Mouse (Mus musculus): ENCODE data around the gene Nek5. TPM values are rescaled to one million over a fixed set of nuclear protein-coding genes. Genes with fewer than 3 reads are reported as not detected.

Gene Nek5
- polyA plus RNA-seq, 1 experiment from 2014 or later, result 0.18 TPM

DNA sequence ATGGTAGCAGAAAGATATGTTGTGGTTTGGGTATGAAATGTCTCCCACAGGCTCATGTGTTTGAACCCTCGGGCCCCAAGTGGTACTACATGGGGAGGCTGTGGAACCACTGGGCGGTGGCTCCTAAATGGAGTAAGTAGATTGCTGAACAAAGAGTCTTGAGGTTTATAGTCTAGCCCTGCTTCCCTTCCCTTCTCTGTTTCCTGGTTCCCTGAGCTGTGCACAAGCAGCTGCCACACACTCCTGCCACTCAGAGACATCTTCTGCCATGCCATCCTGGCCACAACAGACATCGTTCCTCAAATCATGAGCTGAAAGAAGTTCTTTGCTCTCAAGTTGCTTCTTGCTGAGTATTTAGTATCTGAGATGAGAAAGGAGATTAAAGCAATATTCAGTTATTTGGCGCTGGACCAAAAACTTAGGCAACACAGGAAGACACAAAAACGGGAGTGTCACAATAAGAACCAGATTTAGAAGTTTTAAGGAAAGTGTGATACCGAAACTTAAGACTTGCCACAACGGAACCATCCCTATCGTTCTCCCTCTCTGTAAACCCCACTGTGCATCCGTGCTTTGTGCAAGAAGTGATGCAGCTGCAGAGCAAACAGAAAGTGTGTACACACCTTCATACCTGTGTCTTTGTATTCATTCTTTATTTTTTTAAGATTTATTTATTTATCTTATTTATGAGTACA, 45.4 kb downstream of the Nek5 start:
- H3K27ac ChIP-seq, result no peak overlapping the region
- 83% methylated on average over 9 of the region's 9 CpGs for WGBS
- ATAC-seq (ENCODE audit: insufficient number of reproducible peaks, insufficient read depth, low FRiP score, low TSS enrichment, low read depth), result no peak

DNA sequence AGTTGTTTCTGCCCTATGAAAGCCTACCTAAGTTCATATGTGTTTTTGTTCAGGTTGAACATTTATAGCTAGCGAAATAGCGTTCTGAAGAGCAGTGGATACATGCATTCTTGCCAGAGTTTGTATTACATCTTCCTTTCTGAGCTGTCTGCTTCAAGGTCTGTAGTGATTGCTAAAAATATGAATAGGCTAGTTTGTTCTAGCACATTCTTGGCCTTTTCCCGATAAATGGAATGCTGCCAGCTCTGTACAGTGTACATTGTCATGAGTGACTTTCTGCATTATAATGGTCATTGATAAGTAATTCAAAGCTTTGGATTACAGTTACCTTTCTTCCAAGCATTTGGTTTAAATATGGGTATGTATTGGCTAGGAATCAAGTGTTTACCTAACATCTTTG, 63.7 kb downstream of the Nek5 start:
- Histone ChIP-seq H3K4me3 (replicated peaks) (peak overlapping the region; percentile 67), H3K36me3 (peaks cover 37% of the 10 kb centered on the region), H3K27ac (no peak overlapping the region), H3K9me3 (no peaks in the 10 kb centered on the region), H3K4me2 (peak overlapping the region; percentile 89), H3K9ac (replicated peaks) (peak overlapping the region; percentile 50; the same call in 1 of the 2 replicates), H3K4me1 (replicated peaks) (0 out of 2 replicates have a peak, but pooled peaks cover 3% of the 10 kb centered on the region), H3K27me3 (peaks cover 28% of the 10 kb centered on the region)
- 8% methylated on average over 3 of the region's 3 CpGs for WGBS
- ATAC-seq (ENCODE audit: insufficient number of reproducible peaks, insufficient read depth, low FRiP score, low TSS enrichment, low read depth), result no peak

More for the DNA sequence above, 45.4 kb downstream of the Nek5 start:
- no peaks in the 10 kb centered on the region for H3K4me1 ChIP-seq (replicated peaks)
- H3K9me3 ChIP-seq, result no peaks in the 10 kb centered on the region
- H3K9ac ChIP-seq (replicated peaks), result no peak overlapping the region
- no peaks in the 10 kb centered on the region for H3K27me3 ChIP-seq
- no peak overlapping the region for H3K4me3 ChIP-seq (replicated peaks)
- H3K4me2 ChIP-seq, result no peak overlapping the region
- no peaks in the 10 kb centered on the region for H3K36me3 ChIP-seq

- Histone ChIP-seq H3K27me3 (peaks cover 28% of the 10 kb centered on the region), H3K9me3 (no peaks in the 10 kb centered on the region), H3K27ac (no peak within 1 kb of the TSS), H3K36me3 (peaks cover 31% of the 10 kb centered on the region), H3K4me2 (peak within 1 kb of the TSS; percentile 89), H3K4me3 (replicated peaks) (peak within 1 kb of the TSS; percentile 67), H3K9ac (replicated peaks) (peak within 1 kb of the TSS; percentile 50), H3K4me1 (replicated peaks) (0 out of 2 replicates have a peak, but pooled peaks cover 3% of the 10 kb centered on the region)
- peak; percentile 100 for ATAC-seq (ENCODE audit: insufficient number of reproducible peaks, insufficient read depth, low FRiP score, low TSS enrichment, low read depth)
- under 1% methylated on average over 32 of the region's 36 CpGs for whole genome bisulfite sequencing
These were observed 64.4 kb downstream of the Nek5 start, which contains the start of gene Alg11 for GRCm38 (mm10) chr8:22060446-22060889. Alg11 (plus strand) TSS chr8:22060721.

- 0 out of 2 replicates have a peak, but pooled peaks cover 3% of the 10 kb centered on the region for H3K4me1 ChIP-seq (replicated peaks)
- no peak within 1 kb of the TSS for H3K27ac ChIP-seq
- peaks cover 28% of the 10 kb centered on the region for H3K27me3 ChIP-seq
- ATAC-seq (ENCODE audit: insufficient number of reproducible peaks, insufficient read depth, low FRiP score, low TSS enrichment, low read depth), result peak; percentile 87
- peak within 1 kb of the TSS; percentile 67 for H3K4me3 ChIP-seq (replicated peaks)
- WGBS, result 1% methylated on average over 43 of the region's 46 CpGs
- peak within 1 kb of the TSS; percentile 50 for H3K9ac ChIP-seq (replicated peaks)
- peaks cover 26% of the 10 kb centered on the region for H3K36me3 ChIP-seq
- no peaks in the 10 kb centered on the region for H3K9me3 ChIP-seq
- peak within 1 kb of the TSS; percentile 89 for H3K4me2 ChIP-seq
These were observed 64.9 kb downstream of the Nek5 start, which contains the start of gene Atp7b for GRCm38 (mm10) chr8:22059821-22060445. Atp7b (minus strand) TSS chr8:22060305.

GRCm38 (mm10) chr8:22059153-22059738, 65.6 kb downstream of the Nek5 start:
- WGBS, result 43% methylated on average over 11 of the region's 11 CpGs
- no peak overlapping the region for H3K27ac ChIP-seq
- peaks cover 28% of the 10 kb centered on the region for H3K27me3 ChIP-seq
- ATAC-seq (ENCODE audit: insufficient number of reproducible peaks, insufficient read depth, low FRiP score, low TSS enrichment, low read depth), result no peak
- H3K36me3 ChIP-seq, result peaks cover 19% of the 10 kb centered on the region; the same call in 1 of the 2 replicates
- H3K9ac ChIP-seq (replicated peaks), result no peak overlapping the region
- peak overlapping the region; percentile 67 for H3K4me3 ChIP-seq (replicated peaks)
- H3K4me2 ChIP-seq, result peak overlapping the region; percentile 89
- 0 out of 2 replicates have a peak, but pooled peaks cover 3% of the 10 kb centered on the region for H3K4me1 ChIP-seq (replicated peaks)
- no peaks in the 10 kb centered on the region for H3K9me3 ChIP-seq

GRCm38 (mm10) chr8:22058368-22058767, 66.5 kb downstream of the Nek5 start:
- H3K9ac ChIP-seq (replicated peaks), result no peak overlapping the region
- peaks cover 28% of the 10 kb centered on the region for H3K27me3 ChIP-seq
- H3K4me2 ChIP-seq, result no peak overlapping the region
- WGBS, result 79% methylated on average over 9 of the region's 9 CpGs
- H3K4me1 ChIP-seq (replicated peaks), result 0 out of 2 replicates have a peak, but pooled peaks cover 3% of the 10 kb centered on the region
- H3K36me3 ChIP-seq, result peaks cover 14% of the 10 kb centered on the region; the same call in 1 of the 2 replicates
- no peak overlapping the region for H3K27ac ChIP-seq
- no peaks in the 10 kb centered on the region for H3K9me3 ChIP-seq
- no peak overlapping the region for H3K4me3 ChIP-seq (replicated peaks)
- no peak for ATAC-seq (ENCODE audit: insufficient number of reproducible peaks, insufficient read depth, low FRiP score, low TSS enrichment, low read depth)

GRCm38 (mm10) chr8:22056850-22057249, 68.0 kb downstream of the Nek5 start:
- 77% methylated on average over 3 of the region's 3 CpGs for WGBS
- Histone ChIP-seq H3K4me1 (replicated peaks) (0 out of 2 replicates have a peak, but pooled peaks cover 3% of the 10 kb centered on the region), H3K9me3 (no peaks in the 10 kb centered on the region), H3K9ac (replicated peaks) (no peak overlapping the region), H3K27ac (no peak overlapping the region), H3K4me3 (replicated peaks) (no peak overlapping the region), H3K36me3 (no peaks in the 10 kb centered on the region), H3K27me3 (peaks cover 28% of the 10 kb centered on the region), H3K4me2 (no peak overlapping the region)
- no peak for ATAC-seq (ENCODE audit: insufficient number of reproducible peaks, insufficient read depth, low FRiP score, low TSS enrichment, low read depth)

GRCm38 (mm10) chr8:22055492-22055877, 69.4 kb downstream of the Nek5 start:
- H3K4me1 ChIP-seq (replicated peaks), result no peaks in the 10 kb centered on the region
- H3K27ac ChIP-seq, result no peak overlapping the region
- no peak overlapping the region for H3K9ac ChIP-seq (replicated peaks)
- H3K9me3 ChIP-seq, result no peaks in the 10 kb centered on the region
- no peak for ATAC-seq (ENCODE audit: insufficient number of reproducible peaks, insufficient read depth, low FRiP score, low TSS enrichment, low read depth)
- 86% methylated on average over 2 of the region's 2 CpGs for WGBS
- H3K36me3 ChIP-seq, result no peaks in the 10 kb centered on the region
- peaks cover 28% of the 10 kb centered on the region for H3K27me3 ChIP-seq
- H3K4me3 ChIP-seq (replicated peaks), result no peak overlapping the region
- H3K4me2 ChIP-seq, result no peak overlapping the region

DNA sequence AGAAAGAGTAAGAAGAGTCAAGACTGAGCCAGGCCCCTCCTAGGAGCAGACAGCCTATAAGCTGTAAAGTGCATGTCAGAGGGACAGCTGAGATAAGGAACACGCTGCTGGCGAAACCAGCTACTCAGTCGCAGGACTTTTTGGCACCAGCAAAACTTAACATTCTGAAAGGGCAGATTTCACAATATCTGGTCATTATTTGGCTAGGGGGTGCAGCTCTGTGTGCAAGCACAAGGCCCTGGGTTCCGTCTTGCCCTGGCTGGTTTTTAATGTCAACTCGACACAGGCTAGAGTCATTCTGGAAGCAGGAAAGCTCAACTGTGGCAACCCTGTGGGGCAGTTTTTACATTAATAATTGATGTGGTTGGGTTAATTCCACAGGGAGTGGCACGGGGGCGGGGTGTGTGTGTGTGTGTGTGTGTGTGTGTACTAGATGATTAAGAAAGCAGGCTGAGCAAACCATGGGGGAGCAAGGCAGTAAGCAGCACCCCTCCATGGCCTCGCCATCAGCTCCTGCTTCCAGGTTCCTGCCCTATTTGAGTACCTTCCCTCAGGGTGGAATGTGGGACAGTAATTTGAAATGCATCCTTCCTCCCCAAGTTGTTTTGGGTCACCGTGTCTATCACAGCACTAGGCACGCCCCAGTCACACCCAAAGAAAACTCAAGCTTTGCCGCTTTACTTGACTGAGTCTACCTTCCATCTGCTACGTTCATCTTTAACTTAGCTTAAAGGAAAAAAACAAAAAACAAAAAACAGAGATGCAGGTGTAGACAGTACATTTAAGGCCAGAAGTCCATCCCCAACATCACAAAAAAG, 70.0 kb downstream of the Nek5 start:
- H3K9me3 ChIP-seq, result no peaks in the 10 kb centered on the region
- H3K4me1 ChIP-seq (replicated peaks), result no peaks in the 10 kb centered on the region
- no peak overlapping the region for H3K4me3 ChIP-seq (replicated peaks)
- peaks cover 28% of the 10 kb centered on the region for H3K27me3 ChIP-seq
- no peak for ATAC-seq (ENCODE audit: insufficient number of reproducible peaks, insufficient read depth, low FRiP score, low TSS enrichment, low read depth)
- no peak overlapping the region for H3K27ac ChIP-seq
- no peak overlapping the region for H3K4me2 ChIP-seq
- H3K36me3 ChIP-seq, result no peaks in the 10 kb centered on the region
- WGBS, result 84% methylated on average over 12 of the region's 12 CpGs
- no peak overlapping the region for H3K9ac ChIP-seq (replicated peaks)

- Histone ChIP-seq H3K4me2 (no peak overlapping the region), H3K9ac (replicated peaks) (no peak overlapping the region), H3K27ac (no peak overlapping the region), H3K4me3 (replicated peaks) (no peak overlapping the region), H3K36me3 (no peaks in the 10 kb centered on the region), H3K4me1 (replicated peaks) (no peaks in the 10 kb centered on the region; the same call in 1 of the 2 replicates), H3K9me3 (no peaks in the 10 kb centered on the region), H3K27me3 (no peaks in the 10 kb centered on the region)
- ATAC-seq (ENCODE audit: insufficient number of reproducible peaks, insufficient read depth, low FRiP score, low TSS enrichment, low read depth), result peak; percentile 42; the same call in 1 of the 2 replicates
- 54% methylated on average over 2 of the region's 2 CpGs for WGBS
These were observed 77.0 kb downstream of the Nek5 start for GRCm38 (mm10) chr8:22047699-22048464.

All from limb, embryonic 12.5 days (tissue).